Mouse (Mus musculus): ENCODE data around the gene Gm28043. TPM values are rescaled to one million over a fixed set of nuclear protein-coding genes. Genes with fewer than 3 reads are reported as not detected.
A peak's percentile ranks its signal among the peaks of the same experiment; 100 is the strongest.
"Not testable (repeated sequence)": the region's sequence is repeated elsewhere in the genome, so short reads cannot be mapped to it uniquely, and the experiment has no call there.

The Gm28043 gene
- polyA plus RNA-seq, 1 experiment from 2014 or later: 0.99 TPM

- Histone ChIP-seq H3K36me3 (ENCODE audit: insufficient read depth, low read length) (no peaks in the 10 kb centered on the region), H3K4me1 (ENCODE audit: insufficient read depth, low read depth, low read length) (peaks cover 10% of the 10 kb centered on the region; the same call in 1 of the 2 replicates), H3K27me3 (replicated peaks; ENCODE audit: insufficient read depth, low read length) (no peaks in the 10 kb centered on the region), H3K27ac (ENCODE audit: low read length) (no peak overlapping the region), H3K9ac (replicated peaks; ENCODE audit: low read depth) (no peak overlapping the region), H3K9me3 (ENCODE audit: low read length) (no peaks in the 10 kb centered on the region), H3K4me2 (replicated peaks; ENCODE audit: low read depth, low read length) (no peak overlapping the region), H3K4me3 (ENCODE audit: low read depth, low read length) (no peak overlapping the region)
- DNase-seq (ENCODE audit: low spot score) (no peak), ATAC-seq (no peak)
- 67% methylated on average over 7 of the region's 7 CpGs for WGBS
- TF ChIP-seq CTCF (IDR thresholded peaks at IDR 0.05): no peak
- TF ChIP-seq EP300 (IDR thresholded peaks at IDR 0.05): no peak
Measured at GRCm38 (mm10) chr17:29712565-29712964, 97.9 kb downstream of the Gm28043 start.

DNA sequence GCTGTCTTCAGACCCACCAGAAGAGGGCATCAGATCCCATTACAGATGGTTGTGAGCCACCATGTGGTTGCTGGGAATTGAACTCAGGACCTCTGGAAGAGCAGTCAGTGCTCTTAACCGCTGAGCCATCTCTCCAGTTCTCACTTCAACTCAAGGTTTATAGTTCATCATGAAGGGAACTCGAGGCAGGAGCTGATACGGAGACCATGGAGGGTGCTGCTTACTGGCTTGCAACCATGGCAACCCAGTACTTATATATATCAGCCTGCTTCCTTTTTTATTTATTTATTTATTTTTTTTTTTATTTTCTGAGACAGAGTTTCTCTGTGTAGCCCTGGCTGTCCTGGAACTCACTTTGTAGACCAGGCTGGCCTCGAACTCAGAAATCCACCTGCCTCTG lies 99.1 kb downstream of the Gm28043 start:
- H3K9ac ChIP-seq (replicated peaks; ENCODE audit: low read depth); H3K4me3 ChIP-seq (ENCODE audit: low read depth, low read length); H3K9me3 ChIP-seq (ENCODE audit: low read length); H3K27me3 ChIP-seq (replicated peaks; ENCODE audit: insufficient read depth, low read length); H3K4me2 ChIP-seq (replicated peaks; ENCODE audit: low read depth, low read length); H3K4me1 ChIP-seq (ENCODE audit: insufficient read depth, low read depth, low read length); DNase-seq (ENCODE audit: low spot score); H3K27ac ChIP-seq (ENCODE audit: low read length); ATAC-seq; H3K36me3 ChIP-seq (ENCODE audit: insufficient read depth, low read length): not testable (repeated sequence)
- WGBS: 95% methylated on average over 4 of the region's 4 CpGs

- H3K4me1 ChIP-seq (ENCODE audit: insufficient read depth, low read depth, low read length): peaks cover 10% of the 10 kb centered on the region; the same call in 1 of the 2 replicates
- H3K4me3 ChIP-seq (ENCODE audit: low read depth, low read length): peak within 1 kb of the TSS; percentile 66
- no peaks in the 10 kb centered on the region for H3K27me3 ChIP-seq (replicated peaks; ENCODE audit: insufficient read depth, low read length)
- no peak within 1 kb of the TSS for H3K9ac ChIP-seq (replicated peaks; ENCODE audit: low read depth)
- TF ChIP-seq EP300 (IDR thresholded peaks at IDR 0.05) (no peak), CTCF (IDR thresholded peaks at IDR 0.05) (no peak)
- no peaks in the 10 kb centered on the region for H3K9me3 ChIP-seq (ENCODE audit: low read length)
- ATAC-seq: peak; percentile 100
- DNase-seq (ENCODE audit: low spot score): peak; percentile 96
- H3K36me3 ChIP-seq (ENCODE audit: insufficient read depth, low read length): no peaks in the 10 kb centered on the region
- 5% methylated on average over 41 of the region's 41 CpGs for WGBS
- no peak within 1 kb of the TSS for H3K27ac ChIP-seq (ENCODE audit: low read length)
- peak within 1 kb of the TSS; percentile 69 for H3K4me2 ChIP-seq (replicated peaks; ENCODE audit: low read depth, low read length)
Measured at GRCm38 (mm10) chr17:29716732-29717445, 102.2 kb downstream of the Gm28043 start, which contains the start of gene Ccdc167. Gene Ccdc167, minus strand, starts transcription at chr17:29717044.

DNA sequence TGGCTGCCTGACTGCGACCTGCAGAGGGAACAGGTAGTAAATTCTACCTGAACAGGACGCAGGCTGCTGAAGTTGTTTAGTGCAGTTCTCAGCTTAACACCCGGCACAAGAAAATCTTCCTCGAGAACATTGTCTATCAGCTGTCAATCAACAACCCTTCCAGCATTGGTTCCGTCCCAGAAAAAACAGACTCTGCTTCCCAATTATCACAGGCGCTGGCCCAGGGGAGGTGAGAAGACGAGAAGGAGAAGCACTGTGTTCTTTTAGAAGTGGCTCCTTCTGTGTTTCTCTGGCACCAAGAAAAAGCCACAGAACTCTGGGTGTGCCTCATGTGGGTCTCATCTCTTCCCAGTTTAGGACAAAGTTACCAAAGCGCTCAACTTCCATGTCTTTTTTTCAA lies 104.0 kb downstream of the Gm28043 start:
- no peak overlapping the region for H3K4me3 ChIP-seq (ENCODE audit: low read depth, low read length)
- H3K4me1 ChIP-seq (ENCODE audit: insufficient read depth, low read depth, low read length): peaks cover 10% of the 10 kb centered on the region; the same call in 1 of the 2 replicates
- H3K27ac ChIP-seq (ENCODE audit: low read length): no peak overlapping the region
- 87% methylated on average over 8 of the region's 8 CpGs for WGBS
- DNase-seq (ENCODE audit: low spot score) (no peak), ATAC-seq (no peak)
- no peak overlapping the region for H3K9ac ChIP-seq (replicated peaks; ENCODE audit: low read depth)
- no peak overlapping the region for H3K4me2 ChIP-seq (replicated peaks; ENCODE audit: low read depth, low read length)
- no peaks in the 10 kb centered on the region for H3K27me3 ChIP-seq (replicated peaks; ENCODE audit: insufficient read depth, low read length)
- TF ChIP-seq CTCF (IDR thresholded peaks at IDR 0.05) (no peak), EP300 (IDR thresholded peaks at IDR 0.05) (no peak)
- H3K36me3 ChIP-seq (ENCODE audit: insufficient read depth, low read length): no peaks in the 10 kb centered on the region
- no peaks in the 10 kb centered on the region for H3K9me3 ChIP-seq (ENCODE audit: low read length)

- H3K4me3 ChIP-seq (ENCODE audit: low read depth, low read length): no peak overlapping the region
- TF ChIP-seq CTCF (IDR thresholded peaks at IDR 0.05): no peak
- TF ChIP-seq EP300 (IDR thresholded peaks at IDR 0.05): no peak
- ATAC-seq (no peak), DNase-seq (ENCODE audit: low spot score) (no peak)
- no peak overlapping the region for H3K4me2 ChIP-seq (replicated peaks; ENCODE audit: low read depth, low read length)
- H3K9me3 ChIP-seq (ENCODE audit: low read length): no peaks in the 10 kb centered on the region
- H3K27me3 ChIP-seq (replicated peaks; ENCODE audit: insufficient read depth, low read length): no peaks in the 10 kb centered on the region
- H3K27ac ChIP-seq (ENCODE audit: low read length): no peak overlapping the region
- H3K36me3 ChIP-seq (ENCODE audit: insufficient read depth, low read length): no peaks in the 10 kb centered on the region
- no peak overlapping the region for H3K9ac ChIP-seq (replicated peaks; ENCODE audit: low read depth)
- WGBS: 74% methylated on average over 13 of the region's 13 CpGs
- peaks cover 10% of the 10 kb centered on the region; the same call in 1 of the 2 replicates for H3K4me1 ChIP-seq (ENCODE audit: insufficient read depth, low read depth, low read length)
Measured at GRCm38 (mm10) chr17:29719628-29720575, 105.2 kb downstream of the Gm28043 start.

DNA sequence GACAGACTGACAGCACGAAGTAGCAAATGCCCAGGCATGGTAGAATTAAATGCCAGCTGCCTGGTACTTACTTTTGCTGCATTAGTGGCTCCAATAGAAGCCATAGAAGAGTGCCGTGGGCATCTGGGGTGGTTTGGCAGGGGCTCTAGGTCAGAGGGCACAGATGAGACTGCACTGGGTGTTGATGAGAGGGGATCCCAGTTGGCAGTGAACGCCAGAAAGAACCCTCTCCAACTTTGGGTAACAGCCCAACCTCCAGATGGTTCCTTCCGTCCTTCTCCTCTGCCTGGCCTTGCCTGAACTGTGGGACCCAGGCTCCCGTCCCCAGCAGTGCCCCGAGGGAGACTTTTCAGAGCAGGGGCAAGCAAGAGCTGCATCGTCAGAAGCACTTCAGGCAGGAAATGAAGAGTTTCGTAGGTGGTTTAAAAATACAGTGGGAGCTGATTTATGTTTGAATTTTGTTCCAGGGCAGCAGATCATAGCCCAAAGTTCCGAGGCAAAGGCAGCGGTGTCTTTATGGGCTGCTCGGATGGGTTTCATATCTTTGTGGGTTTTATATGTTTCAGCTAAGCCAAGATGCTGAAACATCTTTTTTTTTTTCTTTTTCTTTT lies 106.2 kb downstream of the Gm28043 start:
- Histone ChIP-seq H3K9me3 (ENCODE audit: low read length) (no peaks in the 10 kb centered on the region), H3K4me1 (ENCODE audit: insufficient read depth, low read depth, low read length) (peaks cover 10% of the 10 kb centered on the region; the same call in 1 of the 2 replicates), H3K27me3 (replicated peaks; ENCODE audit: insufficient read depth, low read length) (no peaks in the 10 kb centered on the region), H3K4me3 (ENCODE audit: low read depth, low read length) (no peak overlapping the region), H3K36me3 (ENCODE audit: insufficient read depth, low read length) (no peaks in the 10 kb centered on the region), H3K9ac (replicated peaks; ENCODE audit: low read depth) (no peak overlapping the region), H3K27ac (ENCODE audit: low read length) (no peak overlapping the region), H3K4me2 (replicated peaks; ENCODE audit: low read depth, low read length) (no peak overlapping the region)
- 55% methylated on average over 11 of the region's 11 CpGs for WGBS
- DNase-seq (ENCODE audit: low spot score) (no peak), ATAC-seq (no peak)
- TF ChIP-seq CTCF (IDR thresholded peaks at IDR 0.05) (no peak), EP300 (IDR thresholded peaks at IDR 0.05) (no peak)

Data from lung, postnatal 0 days (tissue).